Mouse (Mus musculus): ENCODE results near the gene Mx1. TPM values are rescaled to one million over a fixed set of nuclear protein-coding genes. Genes with fewer than 3 reads are reported as not detected.
A peak's percentile ranks its signal among the peaks of the same experiment; 100 is the strongest.

Mx1 gene
- polyA plus RNA-seq, 1 experiment from 2014 or later: not detected

DNA sequence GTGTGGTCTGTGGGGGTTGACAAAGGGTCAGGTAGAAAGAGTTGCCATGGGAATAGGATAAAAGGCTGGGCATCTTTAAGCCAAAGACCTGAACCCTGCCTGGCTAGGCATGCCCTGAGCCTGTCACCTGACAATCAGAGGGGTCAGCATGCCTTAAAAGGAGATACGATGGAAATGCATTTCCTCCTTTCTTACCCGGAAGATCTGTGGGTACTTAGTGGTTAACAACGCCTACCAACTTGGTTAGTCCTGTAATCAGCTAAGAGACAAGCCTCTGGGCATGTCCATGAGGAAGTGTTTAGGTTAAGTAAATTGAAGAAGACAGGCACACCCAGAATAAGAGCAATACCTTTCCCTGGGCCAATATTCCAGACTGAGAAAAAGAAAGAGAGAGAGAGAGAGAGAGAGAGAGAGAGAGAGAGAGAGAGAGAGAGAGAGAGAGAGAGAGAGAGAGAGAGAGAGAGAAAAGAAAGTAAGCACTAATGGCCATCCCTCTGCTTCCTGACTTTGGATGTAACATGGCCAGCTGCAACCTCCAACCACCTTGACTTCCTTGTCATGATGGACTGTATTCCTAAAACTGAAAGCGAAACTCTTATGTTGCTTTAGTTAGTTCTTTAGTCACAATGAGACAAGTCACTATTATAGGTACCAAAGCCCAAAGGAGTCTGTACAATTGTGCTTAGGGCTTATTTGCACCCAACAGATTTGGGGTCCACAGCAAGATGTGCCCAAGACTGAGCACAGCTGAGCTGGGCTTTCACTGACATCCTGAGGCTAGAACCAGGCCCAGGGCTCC lies 5.5 kb upstream of the Mx1 start:
- Histone ChIP-seq H3K9me3 (replicated peaks; ENCODE audit: control insufficient read depth, low read length) (no peaks in the 10 kb centered on the region), H3K4me2 (ENCODE audit: low read depth, low read length) (no peak overlapping the region), H3K4me1 (ENCODE audit: control insufficient read depth, insufficient read depth, low read length) (no peaks in the 10 kb centered on the region), H3K4me3 (ENCODE audit: low read depth, low read length) (no peak overlapping the region), H3K27ac (replicated peaks; ENCODE audit: low read depth, low read length) (no peak overlapping the region), H3K9ac (replicated peaks; ENCODE audit: low read length) (no peak overlapping the region), H3K36me3 (replicated peaks; ENCODE audit: control insufficient read depth, insufficient read depth, low read depth, low read length) (no peaks in the 10 kb centered on the region), H3K27me3 (ENCODE audit: control insufficient read depth, insufficient read depth, low read length) (no peaks in the 10 kb centered on the region)
- DNase-seq (ENCODE audit: low spot score) (no peak), ATAC-seq (replicated peaks; ENCODE audit: insufficient number of reproducible peaks, low FRiP score, low TSS enrichment, low read depth) (no peak)
- WGBS: 74% methylated on average over 4 of the region's 4 CpGs

DNA sequence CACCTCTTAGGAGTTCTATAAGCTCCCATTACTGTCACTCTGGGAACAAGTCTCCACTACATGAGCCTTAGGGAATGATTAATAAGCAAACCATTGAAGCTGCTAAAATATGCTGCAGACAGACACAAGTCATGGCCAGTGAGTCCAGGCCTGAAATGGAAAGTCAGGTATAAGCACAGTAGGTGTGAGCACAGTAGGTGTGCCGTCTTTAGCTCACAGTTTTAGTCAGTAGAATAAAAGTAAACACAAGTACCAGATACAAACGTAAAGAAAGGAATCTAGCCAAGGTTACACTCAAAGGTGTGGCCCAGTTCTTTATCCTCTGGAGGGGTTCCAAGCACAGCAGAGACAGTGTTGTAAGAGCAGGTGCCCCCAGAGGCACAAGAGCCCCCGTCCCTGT lies 4.8 kb upstream of the Mx1 start:
- Histone ChIP-seq H3K4me1 (ENCODE audit: control insufficient read depth, insufficient read depth, low read length) (no peaks in the 10 kb centered on the region), H3K9ac (replicated peaks; ENCODE audit: low read length) (no peak overlapping the region), H3K4me2 (ENCODE audit: low read depth, low read length) (no peak overlapping the region), H3K4me3 (ENCODE audit: low read depth, low read length) (no peak overlapping the region), H3K9me3 (replicated peaks; ENCODE audit: control insufficient read depth, low read length) (no peaks in the 10 kb centered on the region), H3K27me3 (ENCODE audit: control insufficient read depth, insufficient read depth, low read length) (no peaks in the 10 kb centered on the region), H3K27ac (replicated peaks; ENCODE audit: low read depth, low read length) (no peak overlapping the region), H3K36me3 (replicated peaks; ENCODE audit: control insufficient read depth, insufficient read depth, low read depth, low read length) (no peaks in the 10 kb centered on the region)
- no peak for ATAC-seq (replicated peaks; ENCODE audit: insufficient number of reproducible peaks, low FRiP score, low TSS enrichment, low read depth)
- 75% methylated on average over 3 of the region's 3 CpGs for WGBS
- DNase-seq (ENCODE audit: low spot score): no peak

DNA sequence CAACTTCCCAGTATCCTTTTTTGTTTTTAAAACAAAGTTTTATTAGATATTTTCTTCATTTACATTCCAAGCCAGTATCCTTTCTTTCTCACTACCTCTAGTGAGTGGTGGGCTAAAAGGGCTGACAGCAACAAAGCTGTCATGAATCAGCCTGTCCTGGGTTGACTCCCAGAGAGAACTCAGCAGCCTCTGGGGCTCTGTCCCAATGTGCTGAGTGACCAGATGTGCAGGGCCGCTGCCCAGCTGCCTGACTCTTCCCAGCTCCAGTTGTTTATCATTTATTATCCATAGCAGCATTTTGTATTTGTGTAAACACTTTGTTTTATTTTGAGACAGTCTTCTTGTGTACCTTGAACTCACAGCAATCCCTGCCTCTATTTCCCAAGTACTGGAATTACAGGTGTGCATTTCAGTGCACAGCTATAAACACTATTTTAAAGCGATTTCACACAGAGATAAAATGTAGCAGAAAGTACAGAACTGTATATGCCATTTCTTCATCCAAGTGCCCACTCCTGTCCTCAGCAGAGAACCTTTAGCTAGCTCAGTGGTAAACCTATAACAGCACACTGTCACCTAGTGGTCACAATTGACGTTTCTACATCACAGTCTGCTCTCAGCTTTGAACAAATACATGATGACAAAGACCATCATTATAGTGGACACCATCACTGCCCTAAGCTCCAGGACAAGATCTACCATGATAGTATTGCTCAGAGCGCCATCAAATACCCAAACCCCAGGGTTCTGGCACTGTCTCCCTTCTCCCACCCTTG lies 3.7 kb upstream of the Mx1 start:
- no peaks in the 10 kb centered on the region for H3K4me1 ChIP-seq (ENCODE audit: control insufficient read depth, insufficient read depth, low read length)
- ATAC-seq (replicated peaks; ENCODE audit: insufficient number of reproducible peaks, low FRiP score, low TSS enrichment, low read depth): no peak
- no peaks in the 10 kb centered on the region for H3K9me3 ChIP-seq (replicated peaks; ENCODE audit: control insufficient read depth, low read length)
- no peak overlapping the region for H3K9ac ChIP-seq (replicated peaks; ENCODE audit: low read length)
- H3K4me3 ChIP-seq (ENCODE audit: low read depth, low read length): no peak overlapping the region
- DNase-seq (ENCODE audit: low spot score): no peak
- H3K27me3 ChIP-seq (ENCODE audit: control insufficient read depth, insufficient read depth, low read length): no peaks in the 10 kb centered on the region
- no peak overlapping the region for H3K27ac ChIP-seq (replicated peaks; ENCODE audit: low read depth, low read length)
- no peak overlapping the region for H3K4me2 ChIP-seq (ENCODE audit: low read depth, low read length)
- no peaks in the 10 kb centered on the region for H3K36me3 ChIP-seq (replicated peaks; ENCODE audit: control insufficient read depth, insufficient read depth, low read depth, low read length)
- 53% methylated on average over 4 of the region's 4 CpGs for WGBS

DNA sequence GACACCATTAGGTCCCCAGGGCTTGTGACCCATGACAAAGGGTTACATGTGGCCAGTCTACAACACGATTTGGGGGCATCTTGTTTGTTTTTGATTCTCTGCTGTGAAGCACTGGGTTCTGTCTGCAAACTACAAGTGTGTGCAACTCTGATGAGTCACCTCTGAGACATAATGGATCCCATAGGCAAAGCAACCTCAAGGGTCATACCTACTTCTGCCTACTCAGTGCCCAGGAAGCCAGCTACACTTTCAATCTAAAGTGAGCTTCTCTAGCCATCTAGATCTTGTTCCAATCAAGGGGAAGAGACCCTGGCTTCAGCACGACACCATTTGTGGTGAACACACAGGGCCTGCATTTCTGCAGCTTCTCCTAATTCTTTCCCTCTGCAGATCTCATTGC lies 1.4 kb downstream of the Mx1 start:
- H3K4me2 ChIP-seq (ENCODE audit: low read depth, low read length): no peak overlapping the region
- no peaks in the 10 kb centered on the region for H3K27me3 ChIP-seq (ENCODE audit: control insufficient read depth, insufficient read depth, low read length)
- no peak overlapping the region for H3K9ac ChIP-seq (replicated peaks; ENCODE audit: low read length)
- H3K27ac ChIP-seq (replicated peaks; ENCODE audit: low read depth, low read length): no peak overlapping the region
- WGBS: 63% methylated on average over 2 of the region's 2 CpGs
- no peaks in the 10 kb centered on the region for H3K36me3 ChIP-seq (replicated peaks; ENCODE audit: control insufficient read depth, insufficient read depth, low read depth, low read length)
- H3K4me3 ChIP-seq (ENCODE audit: low read depth, low read length): no peak overlapping the region
- H3K9me3 ChIP-seq (replicated peaks; ENCODE audit: control insufficient read depth, low read length): no peaks in the 10 kb centered on the region
- no peak for DNase-seq (ENCODE audit: low spot score)
- no peak for ATAC-seq (replicated peaks; ENCODE audit: insufficient number of reproducible peaks, low FRiP score, low TSS enrichment, low read depth)
- no peaks in the 10 kb centered on the region for H3K4me1 ChIP-seq (ENCODE audit: control insufficient read depth, insufficient read depth, low read length)

DNA sequence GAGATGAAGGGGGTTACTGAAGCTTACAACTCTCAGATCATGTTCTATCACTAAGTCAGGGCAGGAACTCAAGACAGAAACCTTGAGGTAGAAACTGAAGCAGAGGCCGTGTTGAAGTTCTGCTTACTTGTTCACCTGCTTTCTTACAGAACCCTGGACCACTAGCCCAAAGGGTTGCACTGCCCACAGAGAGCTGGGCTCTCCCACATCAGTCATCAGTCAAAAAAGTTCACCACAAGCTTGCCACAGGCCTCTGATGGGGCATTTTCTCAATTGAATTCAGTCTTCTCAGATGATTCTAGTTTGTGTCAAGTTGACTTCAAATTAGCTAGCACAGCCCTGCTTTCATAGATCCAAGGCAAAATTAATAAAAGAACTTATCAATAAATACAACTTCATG lies 2.9 kb downstream of the Mx1 start:
- Histone ChIP-seq H3K36me3 (replicated peaks; ENCODE audit: control insufficient read depth, insufficient read depth, low read depth, low read length) (no peaks in the 10 kb centered on the region), H3K4me2 (ENCODE audit: low read depth, low read length) (no peak overlapping the region), H3K9me3 (replicated peaks; ENCODE audit: control insufficient read depth, low read length) (no peaks in the 10 kb centered on the region), H3K4me1 (ENCODE audit: control insufficient read depth, insufficient read depth, low read length) (no peaks in the 10 kb centered on the region), H3K4me3 (ENCODE audit: low read depth, low read length) (no peak overlapping the region), H3K27me3 (ENCODE audit: control insufficient read depth, insufficient read depth, low read length) (no peaks in the 10 kb centered on the region), H3K9ac (replicated peaks; ENCODE audit: low read length) (no peak overlapping the region), H3K27ac (replicated peaks; ENCODE audit: low read depth, low read length) (no peak overlapping the region)
- WGBS: 86% methylated on average over 1 of the region's 1 CpGs
- DNase-seq (ENCODE audit: low spot score) (no peak), ATAC-seq (replicated peaks; ENCODE audit: insufficient number of reproducible peaks, low FRiP score, low TSS enrichment, low read depth) (no peak)

DNA sequence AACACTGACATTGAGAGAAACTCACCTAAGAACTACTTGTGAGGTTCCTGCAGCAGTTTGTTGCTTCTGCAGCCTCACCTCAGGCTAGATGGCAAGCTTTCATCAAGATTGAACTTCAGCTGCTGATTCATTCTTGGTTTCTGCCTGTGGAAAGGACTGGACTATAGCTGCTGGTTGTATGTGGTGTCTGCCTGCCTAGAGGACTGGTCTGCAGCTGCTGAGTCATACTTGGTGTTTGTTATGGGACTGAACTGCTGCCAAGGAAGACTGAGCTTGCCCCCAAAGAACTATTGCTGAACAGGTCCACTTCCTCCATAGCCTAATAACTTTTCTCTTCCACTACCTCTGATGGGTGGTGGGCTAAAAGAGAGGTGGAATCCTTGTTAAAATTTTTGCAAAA lies 15.3 kb downstream of the Mx1 start:
- H3K36me3 ChIP-seq (replicated peaks; ENCODE audit: control insufficient read depth, insufficient read depth, low read depth, low read length): no peaks in the 10 kb centered on the region
- DNase-seq (ENCODE audit: low spot score) (no peak), ATAC-seq (replicated peaks; ENCODE audit: insufficient number of reproducible peaks, low FRiP score, low TSS enrichment, low read depth) (no peak)
- no peaks in the 10 kb centered on the region for H3K9me3 ChIP-seq (replicated peaks; ENCODE audit: control insufficient read depth, low read length)
- H3K4me2 ChIP-seq (ENCODE audit: low read depth, low read length): no peak overlapping the region
- H3K27ac ChIP-seq (replicated peaks; ENCODE audit: low read depth, low read length): no peak overlapping the region
- no peak overlapping the region for H3K9ac ChIP-seq (replicated peaks; ENCODE audit: low read length)
- no peaks in the 10 kb centered on the region for H3K4me1 ChIP-seq (ENCODE audit: control insufficient read depth, insufficient read depth, low read length)
- H3K4me3 ChIP-seq (ENCODE audit: low read depth, low read length): no peak overlapping the region
- no peaks in the 10 kb centered on the region for H3K27me3 ChIP-seq (ENCODE audit: control insufficient read depth, insufficient read depth, low read length)

DNA sequence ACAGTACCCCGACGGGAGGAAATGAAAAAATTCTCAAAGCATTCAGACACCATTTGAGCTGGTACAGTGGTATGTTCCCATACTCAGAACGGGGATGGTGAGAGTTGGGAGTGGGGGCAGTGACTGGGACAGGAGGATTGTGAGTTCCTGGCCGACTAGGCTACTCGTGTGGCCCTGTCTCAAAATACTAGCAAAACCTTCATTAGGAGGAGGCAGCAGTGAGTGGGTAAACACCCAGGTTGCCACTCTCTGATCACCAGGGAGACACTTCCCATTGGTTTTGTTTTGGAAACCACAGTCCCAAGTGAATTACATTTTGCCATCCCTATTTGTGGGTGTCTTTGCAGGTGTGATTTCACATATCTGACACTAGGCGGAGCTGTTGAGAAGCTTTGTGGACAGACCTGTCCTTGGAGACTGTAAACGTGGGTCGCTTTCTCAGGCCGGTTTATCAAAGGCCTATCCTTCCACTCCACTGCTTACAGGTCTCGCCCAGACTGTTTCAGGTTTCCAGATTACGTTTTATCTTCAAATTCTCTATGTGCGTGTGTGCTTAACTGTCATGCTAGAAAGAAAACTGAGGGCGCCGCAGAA lies 18.9 kb downstream of the Mx1 start:
- Histone ChIP-seq H3K36me3 (replicated peaks; ENCODE audit: control insufficient read depth, insufficient read depth, low read depth, low read length) (no peaks in the 10 kb centered on the region), H3K9me3 (replicated peaks; ENCODE audit: control insufficient read depth, low read length) (no peaks in the 10 kb centered on the region), H3K9ac (replicated peaks; ENCODE audit: low read length) (no peak overlapping the region), H3K4me2 (ENCODE audit: low read depth, low read length) (no peak overlapping the region), H3K27me3 (ENCODE audit: control insufficient read depth, insufficient read depth, low read length) (no peaks in the 10 kb centered on the region), H3K27ac (replicated peaks; ENCODE audit: low read depth, low read length) (no peak overlapping the region), H3K4me3 (ENCODE audit: low read depth, low read length) (no peak overlapping the region), H3K4me1 (ENCODE audit: control insufficient read depth, insufficient read depth, low read length) (no peaks in the 10 kb centered on the region)
- 52% methylated on average over 14 of the region's 14 CpGs for WGBS
- ATAC-seq (replicated peaks; ENCODE audit: insufficient number of reproducible peaks, low FRiP score, low TSS enrichment, low read depth) (peak; percentile 70; the same call in 1 of the 2 replicates), DNase-seq (ENCODE audit: low spot score) (peak; percentile 84)

DNA sequence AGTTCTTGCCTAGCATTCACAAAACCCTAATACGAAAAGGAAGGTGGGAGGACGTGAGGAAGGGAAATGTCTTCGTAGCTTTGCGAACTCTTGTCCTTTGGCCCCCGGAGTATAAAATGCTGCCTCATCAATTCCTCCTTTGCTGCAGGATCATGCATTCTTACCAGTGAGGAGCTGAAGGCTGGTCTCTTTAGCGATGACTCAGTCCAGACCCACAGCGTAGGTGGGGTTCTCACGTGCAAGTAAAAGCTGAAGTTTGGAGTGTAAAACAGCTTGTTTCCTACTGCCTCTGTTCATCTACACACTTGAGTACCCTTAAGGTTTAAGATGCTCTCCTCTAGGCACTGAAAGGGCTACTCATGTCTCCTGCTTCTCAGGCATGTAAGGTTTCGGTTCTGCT lies 20.7 kb downstream of the Mx1 start:
- Histone ChIP-seq H3K9me3 (replicated peaks; ENCODE audit: control insufficient read depth, low read length) (no peaks in the 10 kb centered on the region), H3K27ac (replicated peaks; ENCODE audit: low read depth, low read length) (no peak overlapping the region), H3K9ac (replicated peaks; ENCODE audit: low read length) (no peak overlapping the region), H3K4me3 (ENCODE audit: low read depth, low read length) (no peak overlapping the region), H3K36me3 (replicated peaks; ENCODE audit: control insufficient read depth, insufficient read depth, low read depth, low read length) (no peaks in the 10 kb centered on the region), H3K27me3 (ENCODE audit: control insufficient read depth, insufficient read depth, low read length) (no peaks in the 10 kb centered on the region), H3K4me2 (ENCODE audit: low read depth, low read length) (no peak overlapping the region), H3K4me1 (ENCODE audit: control insufficient read depth, insufficient read depth, low read length) (no peaks in the 10 kb centered on the region)
- 85% methylated on average over 9 of the region's 9 CpGs for WGBS
- DNase-seq (ENCODE audit: low spot score): no peak
- ATAC-seq (replicated peaks; ENCODE audit: insufficient number of reproducible peaks, low FRiP score, low TSS enrichment, low read depth): no peak
